ENCODE assay signal across 12 mouse cellular contexts in genomic region chr7:35373146-35373989, GRCm38 (mm10). TPM values are rescaled to one million over a fixed set of nuclear protein-coding genes. Genes with fewer than 3 reads are reported as not detected.
DNase-seq lines count a peak whose midpoint lies in the region; ATAC-seq and TF ChIP-seq lines count a peak whose summit lies in the region.
"Had no signal": no experiment of that assay in that cellular context is flagged by ENCODE, and none has a peak within 500 bp of the region (broad histone marks: within the 10 kb centered on the region; RNA-seq: fewer than 3 reads in every experiment).

No protein-coding gene starts in this region.

- WGBS in liver, embryonic 12.5 days (ENCODE audit: insufficient replicate concordance): 58% methylated on average over 16 of the region's 16 CpGs
- WGBS in kidney, postnatal 0 days: 56% methylated on average over 16 of the region's 16 CpGs
- 59% methylated on average over 16 of the region's 16 CpGs for whole genome bisulfite sequencing in stomach, embryonic 14.5 days

- H3K4me3 ChIP-seq in liver, embryonic 12.5 days: no peak overlapping the region
- H3K4me3 ChIP-seq in brown adipose tissue, adult 24 weeks (ENCODE audit: insufficient read depth, low read depth, low read length): peak overlapping the region; percentile 13; the same call in 1 of the 2 replicates
- H3K4me3 ChIP-seq in kidney, postnatal 0 days (replicated peaks; ENCODE audit: low read depth, low read length): no peak overlapping the region
- H3K4me3 ChIP-seq in stomach, embryonic 14.5 days (ENCODE audit: low read depth, low read length): no peak overlapping the region
- H3K4me3 ChIP-seq: embryonic facial prominence, embryonic 13.5 days; gastrocnemius, adult 2 months had no signal

- H3K27ac ChIP-seq in liver, embryonic 12.5 days: no peak overlapping the region
- H3K27ac ChIP-seq in brown adipose tissue, adult 24 weeks (replicated peaks; ENCODE audit: low read depth, low read length): no peak overlapping the region
- H3K27ac ChIP-seq in kidney, postnatal 0 days: peak overlapping the region; percentile 78
- H3K27ac ChIP-seq in stomach, embryonic 14.5 days (ENCODE audit: low read length): peak overlapping the region; percentile 69; the same call in 1 of the 2 replicates
- H3K27ac ChIP-seq: embryonic facial prominence, embryonic 13.5 days; gastrocnemius, adult 2 months had no signal

- peaks cover 2% of the 10 kb centered on the region; the same call in 1 of the 2 replicates for H3K36me3 ChIP-seq in liver, embryonic 12.5 days
- no peaks in the 10 kb centered on the region; the same call in 1 of the 2 replicates for H3K36me3 ChIP-seq in kidney, postnatal 0 days (ENCODE audit: insufficient read depth, low read length)
- no peaks in the 10 kb centered on the region for H3K36me3 ChIP-seq in stomach, embryonic 14.5 days (ENCODE audit: control insufficient read depth, insufficient read depth, low read length)
- H3K36me3 ChIP-seq: embryonic facial prominence, embryonic 13.5 days had no signal

- H3K4me1 ChIP-seq in liver, embryonic 12.5 days: peaks cover 3% of the 10 kb centered on the region; the same call in 1 of the 2 replicates
- H3K4me1 ChIP-seq in brown adipose tissue, adult 24 weeks (ENCODE audit: control insufficient read depth, insufficient read depth, insufficient read length, low read length): no peaks in the 10 kb centered on the region
- peaks cover 16% of the 10 kb centered on the region; the same call in 1 of the 2 replicates for H3K4me1 ChIP-seq in kidney, postnatal 0 days (replicated peaks; ENCODE audit: insufficient read depth, low read length)
- no peaks in the 10 kb centered on the region; the same call in 1 of the 2 replicates for H3K4me1 ChIP-seq in stomach, embryonic 14.5 days (ENCODE audit: control insufficient read depth, insufficient read depth, low read length)
- H3K4me1 ChIP-seq: embryonic facial prominence, embryonic 13.5 days had no signal

- ATAC-seq in liver, embryonic 12.5 days: no peak
- ATAC-seq in kidney, postnatal 0 days (replicated peaks; ENCODE audit: low FRiP score, low read depth): peak; percentile 88
- peak; percentile 74 for ATAC-seq in stomach, embryonic 14.5 days (ENCODE audit: insufficient number of reproducible peaks, insufficient read depth, low FRiP score, low read depth)

- no peak overlapping the region for H3K4me2 ChIP-seq in liver, embryonic 12.5 days
- no peak overlapping the region for H3K4me2 ChIP-seq in kidney, postnatal 0 days (ENCODE audit: low read length)
- H3K4me2 ChIP-seq in stomach, embryonic 14.5 days (replicated peaks; ENCODE audit: low read depth, low read length): no peak overlapping the region
- H3K4me2 ChIP-seq: embryonic facial prominence, embryonic 13.5 days had no signal

- no peaks in the 10 kb centered on the region for H3K27me3 ChIP-seq in liver, embryonic 12.5 days (replicated peaks)
- no peaks in the 10 kb centered on the region for H3K27me3 ChIP-seq in kidney, postnatal 0 days (ENCODE audit: insufficient read depth, low read length)
- no peaks in the 10 kb centered on the region for H3K27me3 ChIP-seq in stomach, embryonic 14.5 days (ENCODE audit: control insufficient read depth, insufficient read depth, low read length)
- H3K27me3 ChIP-seq: embryonic facial prominence, embryonic 13.5 days had no signal

- H3K9ac ChIP-seq in liver, embryonic 12.5 days: no peak overlapping the region
- H3K9ac ChIP-seq in kidney, postnatal 0 days (ENCODE audit: low read depth, low read length): no peak overlapping the region
- no peak overlapping the region for H3K9ac ChIP-seq in stomach, embryonic 14.5 days (replicated peaks; ENCODE audit: low read depth, low read length)
- H3K9ac ChIP-seq: embryonic facial prominence, embryonic 13.5 days had no signal

- H3K9me3 ChIP-seq in liver, embryonic 12.5 days (replicated peaks): no peaks in the 10 kb centered on the region
- no peaks in the 10 kb centered on the region for H3K9me3 ChIP-seq in kidney, postnatal 0 days (replicated peaks; ENCODE audit: low read length)
- no peaks in the 10 kb centered on the region for H3K9me3 ChIP-seq in stomach, embryonic 14.5 days (ENCODE audit: control insufficient read depth, low read depth, low read length)
- H3K9me3 ChIP-seq: embryonic facial prominence, embryonic 13.5 days had no signal

- DNase-seq in liver: peak; percentile 15
- DNase-seq in kidney, postnatal 0 days (ENCODE audit: low spot score): no peak
- no peak for DNase-seq in B cell, adult 2 months
- no peak for DNase-seq in spleen, postnatal 4 days (ENCODE audit: low spot score in 2 of 2)
- DNase-seq in adrenal gland, postnatal 36 days: no peak
- DNase-seq: gastrocnemius, adult 2 months; lung, postnatal 14 days; right cerebral cortex, postnatal 4 days had no signal

- 0 out of 2 replicates have a peak, but pooled peaks have one; percentile 11 for TF ChIP-seq CTCF in kidney, postnatal 0 days (IDR thresholded peaks at IDR 0.05; ENCODE audit: low read depth)

RNA-seq across cellular contexts. Expression of gene Faap24, which starts 23.3 kb away (rescaled TPM):
- 34.4 and 34.7 TPM in 2 replicates for polyA plus RNA-seq in liver, embryonic 12.5 days (2016; fragmentation: Nextera tagmentation; extraction: Ambion mirVana)
- 2.6 and 3.3 TPM in 2 replicates for polyA plus RNA-seq in brown adipose tissue, adult 24 weeks (2012; ENCODE audit: insufficient read depth, insufficient read length, missing spikeins)
- polyA plus RNA-seq in kidney, postnatal 0 days (2015; fragmentation: Nextera tagmentation; extraction: Ambion mirVana): 14.3 and 15.4 TPM in 2 replicates
- polyA plus RNA-seq in stomach, embryonic 14.5 days (2014; fragmentation: Nextera tagmentation; extraction: Ambion mirVana): 14.4 and 16.4 TPM in 2 replicates
- total RNA-seq in adrenal gland, postnatal 36 days (2021): 1 to 10 TPM; 6.7 to 8.4 TPM

RNA-seq across cellular contexts. Expression of gene Cep89, which starts 23.5 kb away (rescaled TPM):
- polyA plus RNA-seq in liver, embryonic 12.5 days (2016; fragmentation: Nextera tagmentation; extraction: Ambion mirVana): 25.5 and 25.9 TPM in 2 replicates
- 7.0 and 15.1 TPM in 2 replicates for polyA plus RNA-seq in brown adipose tissue, adult 24 weeks (2012; ENCODE audit: insufficient read depth, insufficient read length, missing spikeins)
- polyA plus RNA-seq in kidney, postnatal 0 days (2015; fragmentation: Nextera tagmentation; extraction: Ambion mirVana): 32.2 and 34.1 TPM in 2 replicates
- polyA plus RNA-seq in stomach, embryonic 14.5 days (2014; fragmentation: Nextera tagmentation; extraction: Ambion mirVana): 39.6 and 46.6 TPM in 2 replicates
- 10 to 100 TPM; 17.0 to 17.7 TPM for total RNA-seq in adrenal gland, postnatal 36 days (2021)

RNA-seq across cellular contexts. Expression of gene Rhpn2, which starts 39.4 kb away (rescaled TPM):
- 4.6 and 5.5 TPM in 2 replicates for polyA plus RNA-seq in liver, embryonic 12.5 days (2016; fragmentation: Nextera tagmentation; extraction: Ambion mirVana)
- polyA plus RNA-seq in brown adipose tissue, adult 24 weeks (2012; ENCODE audit: insufficient read depth, insufficient read length, missing spikeins): 2.0 and 3.6 TPM in 2 replicates
- 14.6 and 15.1 TPM in 2 replicates for polyA plus RNA-seq in kidney, postnatal 0 days (2015; fragmentation: Nextera tagmentation; extraction: Ambion mirVana)
- 24.1 and 24.9 TPM in 2 replicates for polyA plus RNA-seq in stomach, embryonic 14.5 days (2014; fragmentation: Nextera tagmentation; extraction: Ambion mirVana)
- 1 to 10 TPM; 1.7 to 2.9 TPM for total RNA-seq in adrenal gland, postnatal 36 days (2021)

RNA-seq across cellular contexts. Expression of gene Gpatch1, which starts 55.1 kb away (rescaled TPM):
- 9.6 and 10.6 TPM in 2 replicates for polyA plus RNA-seq in liver, embryonic 12.5 days (2016; fragmentation: Nextera tagmentation; extraction: Ambion mirVana)
- 5.5 and 7.3 TPM in 2 replicates for polyA plus RNA-seq in brown adipose tissue, adult 24 weeks (2012; ENCODE audit: insufficient read depth, insufficient read length, missing spikeins)
- 17.0 and 17.6 TPM in 2 replicates for polyA plus RNA-seq in kidney, postnatal 0 days (2015; fragmentation: Nextera tagmentation; extraction: Ambion mirVana)
- polyA plus RNA-seq in stomach, embryonic 14.5 days (2014; fragmentation: Nextera tagmentation; extraction: Ambion mirVana): 17.3 TPM in 2 replicates
- total RNA-seq in adrenal gland, postnatal 36 days (2021): 10 to 100 TPM; 14.9 to 17.5 TPM

Comparison
In these comparisons a context has a peak if more than half of its experiments do, and no peak if none do; other contexts are left out.
1. H3K27ac ChIP-seq: peak in kidney, postnatal 0 days (single experiment) and stomach, embryonic 14.5 days (single experiment); none in liver, embryonic 12.5 days (single experiment) and brown adipose tissue, adult 24 weeks (single experiment).